Mouse (Mus musculus): ENCODE measurements at regions not wholly inside any gene's neighbourhood (a gene's known extent, or its start where the extent isn't known, plus 50 kb on each side); places are given as distances from the start of the nearest gene placed in this dataset.

- no peak for DNase-seq (ENCODE audit: low read depth, low spot score)
Observed at GRCm38 (mm10) chr16:65916831-65917230, 101.8 kb downstream of the Vgll3 start.

GRCm38 (mm10) chr16:65925986-65926385 is 110.9 kb downstream of the Vgll3 start:
- DNase-seq (ENCODE audit: low read depth, low spot score) = no peak

DNA sequence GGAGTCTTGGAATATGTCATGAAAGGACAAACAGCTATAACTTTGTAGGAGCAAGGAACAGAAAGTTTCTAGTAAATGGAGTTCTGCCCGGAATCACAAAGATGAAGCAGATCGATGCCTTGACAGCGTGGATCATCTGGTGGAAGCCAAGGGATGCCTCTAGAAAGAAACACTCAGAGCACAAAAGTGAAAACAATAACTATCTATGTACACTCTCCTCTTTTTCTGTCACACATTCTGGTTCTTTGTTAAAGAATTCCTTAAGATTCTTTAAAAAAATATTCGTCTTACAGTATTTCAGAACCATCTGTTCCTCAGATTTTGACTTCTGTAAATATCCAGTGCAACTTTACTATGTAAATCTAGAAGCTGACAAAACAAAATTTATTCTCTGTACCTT is 148.8 kb downstream of the Vgll3 start:
- DNase-seq (ENCODE audit: low read depth, low spot score) = no peak

DNA sequence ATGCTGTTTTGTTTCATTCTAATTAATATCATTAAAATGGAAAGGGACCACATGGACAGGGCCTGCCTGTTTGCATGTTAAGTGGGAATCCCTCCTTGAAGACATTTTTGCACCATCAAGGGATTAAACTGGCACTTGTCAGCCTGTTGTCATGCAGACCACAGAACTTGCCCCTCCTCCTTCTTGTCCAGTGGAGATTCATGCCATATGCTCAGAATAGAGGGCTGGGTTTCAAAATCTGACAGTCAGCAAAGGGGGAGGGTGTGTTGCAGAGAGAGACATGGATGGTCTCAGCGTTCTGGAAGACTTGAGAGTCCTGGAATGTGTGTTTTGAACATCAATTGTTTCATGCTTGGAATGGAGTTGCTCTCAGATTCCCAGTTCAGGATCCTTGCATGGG is 149.2 kb downstream of the Vgll3 start:
- no peak for DNase-seq (ENCODE audit: low read depth, low spot score)

- no peak for DNase-seq (ENCODE audit: low read depth, low spot score)
Observed at GRCm38 (mm10) chr16:65977075-65977474, 162.0 kb downstream of the Vgll3 start.

DNA sequence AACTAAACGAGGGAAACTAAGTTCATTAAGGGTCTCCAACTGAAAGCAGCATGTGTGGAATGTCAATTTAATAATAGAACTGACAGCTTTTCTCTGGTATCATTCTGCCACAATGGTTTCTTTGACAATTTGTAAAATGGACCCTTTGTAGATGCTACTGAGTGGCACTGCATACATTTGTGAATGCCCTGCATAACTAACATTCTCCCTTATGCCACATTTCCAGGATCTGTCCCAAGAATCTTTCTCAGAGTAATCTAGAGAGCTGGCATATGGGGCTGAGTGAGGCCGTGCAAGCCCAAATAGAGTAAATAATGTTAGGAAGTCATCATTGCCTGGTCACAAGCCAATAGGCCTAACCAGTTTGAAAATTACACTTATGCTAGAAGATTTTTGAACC is 172.1 kb downstream of the Vgll3 start:
- no peak for DNase-seq (ENCODE audit: low read depth, low spot score)

DNA sequence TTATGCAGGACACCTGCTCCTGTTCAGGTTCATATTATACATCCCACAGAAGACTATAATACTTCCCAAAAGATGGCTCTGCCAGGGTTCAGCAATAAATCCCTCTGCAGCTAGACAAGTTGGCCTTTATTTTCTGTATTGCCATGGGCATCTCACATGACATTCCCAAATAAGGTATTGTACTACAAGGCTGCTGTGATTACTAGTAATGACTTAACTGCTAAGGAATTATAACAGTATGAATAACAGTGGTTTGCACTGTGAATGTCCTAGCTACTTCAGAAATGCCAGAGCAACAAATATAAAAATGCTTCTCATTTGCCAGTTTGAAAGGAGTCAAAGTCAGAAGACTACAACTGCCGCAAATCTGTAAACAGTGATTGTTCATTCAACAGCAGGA is 184.3 kb downstream of the Vgll3 start:
- no peak for DNase-seq (ENCODE audit: low read depth, low spot score)

- DNase-seq (ENCODE audit: low read depth, low spot score) = no peak
Observed at GRCm38 (mm10) chr16:66000728-66001273, 185.7 kb downstream of the Vgll3 start.

GRCm38 (mm10) chr16:66004689-66005088 is 189.6 kb downstream of the Vgll3 start:
- DNase-seq (ENCODE audit: low read depth, low spot score) = no peak

GRCm38 (mm10) chr16:66005954-66006580 is 191.0 kb downstream of the Vgll3 start:
- peak; percentile 15 for DNase-seq (ENCODE audit: low read depth, low spot score)

DNA sequence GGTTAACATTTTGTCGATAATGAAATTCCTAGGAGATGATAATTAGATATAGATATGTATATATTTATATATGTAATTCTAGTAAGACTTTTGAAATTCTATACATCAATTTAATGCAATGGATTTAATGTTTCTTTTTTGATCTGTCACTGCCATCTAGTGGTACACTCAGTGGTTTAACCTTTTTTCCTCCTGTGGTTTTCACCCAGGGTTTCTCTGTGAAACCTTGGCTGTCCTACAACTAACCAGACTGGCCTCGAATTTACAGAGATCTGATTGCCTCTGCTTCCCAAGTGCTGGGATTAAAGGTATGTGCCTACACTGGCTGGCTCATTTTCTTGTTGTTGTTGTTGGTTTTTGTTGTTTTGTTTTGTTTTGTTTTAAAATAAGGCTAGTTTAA is 198.6 kb downstream of the Vgll3 start:
- DNase-seq (ENCODE audit: low read depth, low spot score) = no peak

DNA sequence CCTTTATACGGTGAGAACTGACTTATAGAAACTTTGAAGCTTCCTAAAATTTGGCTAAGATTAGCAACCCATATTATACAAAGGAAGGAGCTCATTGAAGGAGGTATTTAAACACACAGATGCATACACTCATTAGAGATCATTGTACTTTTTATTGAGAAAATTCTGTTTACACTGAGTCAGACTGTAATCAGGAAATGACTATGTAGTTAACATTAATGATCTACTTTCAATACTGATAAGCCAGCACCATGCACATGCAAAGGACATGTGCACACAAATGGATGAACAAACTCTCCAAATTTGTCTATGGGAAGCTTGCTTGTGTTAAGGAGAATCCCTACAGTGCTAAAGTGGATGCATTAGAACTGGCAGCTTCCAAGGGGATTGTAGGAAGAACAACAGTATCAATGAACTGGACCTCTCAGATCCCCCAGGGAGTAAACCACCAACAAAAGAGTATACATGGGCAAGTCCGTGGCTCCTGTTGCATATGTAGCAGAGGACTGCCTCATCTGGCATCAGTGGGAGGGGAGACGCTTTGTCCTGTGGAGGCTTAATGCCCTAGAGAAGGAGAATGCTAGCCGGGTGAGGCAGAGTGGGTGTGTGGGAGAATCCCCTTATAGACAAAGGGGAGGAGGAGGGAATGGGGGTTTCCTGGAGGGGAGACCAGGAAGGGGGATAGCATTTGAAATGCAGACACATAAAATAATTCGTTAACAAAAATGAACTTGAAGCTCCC is 200.0 kb downstream of the Vgll3 start:
- no peak for DNase-seq (ENCODE audit: low read depth, low spot score)

GRCm38 (mm10) chr16:66017040-66017439 is 202.0 kb downstream of the Vgll3 start:
- DNase-seq (ENCODE audit: low read depth, low spot score) = peak; percentile 10

DNA sequence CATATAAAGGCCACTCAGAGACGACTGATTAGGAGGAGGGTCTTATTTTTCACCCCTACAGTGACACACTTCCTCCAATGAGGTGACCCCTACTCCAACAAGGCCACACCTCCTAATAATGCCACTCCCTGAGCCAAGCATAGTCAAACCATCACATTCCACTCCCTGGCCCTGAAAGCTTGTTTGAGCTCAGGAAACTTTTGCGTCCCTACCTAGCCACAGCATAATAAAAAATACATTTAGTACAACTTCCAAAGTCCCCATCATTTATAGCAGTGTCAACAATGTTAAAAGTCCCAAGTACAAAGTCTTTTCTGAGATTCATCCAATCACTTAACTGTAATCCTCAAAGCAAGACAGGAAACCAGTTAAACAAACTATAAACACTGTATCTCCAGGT is 208.3 kb downstream of the Vgll3 start:
- no peak for DNase-seq (ENCODE audit: low read depth, low spot score)

Measured in skeletal muscle tissue, adult 2 months (tissue).